Mouse (Mus musculus) stomach, embryonic 16.5 days (tissue): ENCODE data around the gene Plekhg1. TPM values are rescaled to one million over a fixed set of nuclear protein-coding genes. Genes with fewer than 3 reads are reported as not detected.

Experiments used
- ATAC-seq: fragments of 200-750 bp; cut with Nextera tagmentation; 2 replicates; pipeline ENCODE4 v1.8.0; 2017; ENCODE audit warnings: moderate number of reproducible peaks, moderate TSS enrichment; ENCODE audit not compliant: insufficient read depth, low FRiP score
- H3K27ac ChIP-seq: fragments of 300-500 bp; sonication (generic); 2 replicates; pipeline ENCODE4 v1.5.1; 2014; ENCODE audit warnings: low read length
- H3K27me3 ChIP-seq: fragments of 300-500 bp; sonication (generic); 2 replicates; pipeline ENCODE4 v1.6.1; 2014; ENCODE audit warnings: low read length, control low read depth, mixed read lengths; ENCODE audit not compliant: control insufficient read depth, insufficient read depth
- H3K36me3 ChIP-seq: fragments of 300-500 bp; sonication (generic); 2 replicates; pipeline ENCODE4 v1.6.1; 2014; ENCODE audit warnings: low read length; ENCODE audit not compliant: control insufficient read depth, insufficient read depth
- H3K4me1 ChIP-seq: fragments of 300-500 bp; sonication (generic); 2 replicates; pipeline ENCODE4 v1.6.1; 2014; ENCODE audit warnings: low read length, control low read depth, mixed read lengths; ENCODE audit not compliant: control insufficient read depth, insufficient read depth
- H3K4me2 ChIP-seq: fragments of 300-500 bp; sonication (generic); 2 replicates; pipeline ENCODE4 v1.6.1; 2014; ENCODE audit warnings: low read depth, low read length, mixed read lengths
- H3K4me3 ChIP-seq: fragments of 300-500 bp; sonication (generic); replicated peaks from 2 replicates; pipeline ENCODE4 v1.5.1; 2014; ENCODE audit warnings: mild to moderate bottlenecking, low read length
- H3K9ac ChIP-seq: fragments of 300-500 bp; sonication (generic); 2 replicates; pipeline ENCODE4 v1.6.1; 2014; ENCODE audit warnings: low read length
- H3K9me3 ChIP-seq: fragments of 300-500 bp; sonication (generic); replicated peaks from 2 replicates; pipeline ENCODE4 v1.6.1; 2016; ENCODE audit warnings: low read length, control low read depth; ENCODE audit not compliant: control insufficient read depth
- WGBS: fragments of 180-500 bp; shearing (Covaris S2); extraction: QIAGEN DNeasy Blood & Tissue Kit; methylation state at CpG from one replicate; pipeline ENCODE4 v1.1.7; 2014; 5-methylcytosine and 5-hydroxymethylcytosine counted together
- polyA plus RNA-seq: library from polyadenylated mRNA; unstranded; fragments of >200 nt; fragmentation: Nextera tagmentation; extraction: Ambion mirVana; gene quantifications from 2 replicates; pipeline ENCODE4 v1.2.1, GENCODE M21; 2015

Plekhg1 gene
- polyA plus RNA-seq, 1 experiment from 2014 or later: 14.0 TPM

DNA sequence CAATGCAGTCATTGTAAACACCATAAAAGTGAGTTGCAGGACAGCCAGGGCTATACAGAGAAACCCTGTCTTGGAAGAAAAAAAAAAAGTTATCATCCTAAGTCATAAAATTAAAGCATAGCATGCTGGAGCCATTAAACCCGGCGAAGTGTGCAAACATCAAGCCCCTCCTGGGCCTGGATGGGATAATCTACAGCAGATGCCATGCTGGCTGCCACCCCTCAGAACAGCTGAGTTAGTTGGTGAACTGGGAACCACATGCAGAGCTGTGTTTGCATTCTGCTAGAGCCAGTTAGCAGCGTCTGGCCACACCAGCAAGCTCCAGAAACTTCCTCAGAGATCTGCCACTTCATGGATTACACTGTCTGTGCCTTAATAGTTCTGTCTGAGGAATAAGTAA lies 3.1 kb upstream of the Plekhg1 start:
- ATAC-seq: no peak
- H3K36me3 ChIP-seq: no peaks in the 10 kb centered on the region
- no peak overlapping the region for H3K4me2 ChIP-seq
- H3K27me3 ChIP-seq: no peaks in the 10 kb centered on the region
- no peaks in the 10 kb centered on the region for H3K9me3 ChIP-seq
- no peak overlapping the region for H3K9ac ChIP-seq
- H3K4me3 ChIP-seq: no peak overlapping the region
- WGBS: 72% methylated on average over 3 of the region's 3 CpGs
- 0 out of 2 replicates have a peak, but pooled peaks cover 4% of the 10 kb centered on the region for H3K4me1 ChIP-seq
- no peak overlapping the region for H3K27ac ChIP-seq

DNA sequence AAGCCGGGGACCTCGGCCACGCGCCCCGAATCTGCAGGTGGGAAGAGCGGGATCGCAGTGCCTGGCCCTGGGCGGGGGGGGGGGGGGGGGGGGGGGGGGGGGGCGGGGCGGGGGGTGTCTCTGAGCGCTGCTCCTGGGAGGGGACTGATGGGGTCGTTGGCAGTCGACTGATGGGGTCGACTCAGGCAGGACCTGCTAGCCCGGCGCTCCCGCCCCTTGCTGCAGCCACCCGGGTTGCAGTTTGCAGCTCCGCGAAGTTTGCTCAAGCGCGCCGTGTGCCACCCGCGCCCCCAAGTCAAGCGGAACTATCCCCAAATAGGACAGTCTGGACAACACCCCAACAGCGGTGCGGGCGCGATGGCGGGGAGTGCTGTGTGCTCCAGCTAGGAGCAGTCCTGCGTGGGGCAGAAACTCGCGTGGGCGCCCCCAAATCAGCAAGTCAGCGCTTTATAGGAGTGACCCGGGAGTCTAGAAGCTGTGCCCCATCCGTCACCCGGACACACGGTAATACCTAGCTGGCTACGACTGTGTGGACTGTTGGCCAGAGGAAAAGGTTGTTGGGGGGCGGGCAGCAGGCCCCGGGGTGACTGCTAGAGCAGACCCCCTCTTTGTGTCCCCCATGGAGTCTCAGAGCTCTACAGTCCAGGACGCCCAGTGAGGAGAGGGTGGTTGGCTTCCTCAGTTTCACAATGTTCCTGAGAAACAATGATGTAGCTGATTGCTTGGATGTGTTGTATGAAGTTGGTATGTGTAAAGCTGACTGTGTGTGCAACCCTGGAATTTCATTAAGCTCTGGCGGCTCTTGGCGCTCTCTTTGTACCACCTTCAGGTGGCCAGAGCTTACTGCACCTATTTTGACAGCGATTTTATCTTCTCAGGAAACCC lies 582 bp downstream of the Plekhg1 start:
- peak overlapping the region; percentile 86 for H3K9ac ChIP-seq
- H3K27ac ChIP-seq: peak overlapping the region; percentile 93
- no peaks in the 10 kb centered on the region for H3K27me3 ChIP-seq
- no peaks in the 10 kb centered on the region for H3K9me3 ChIP-seq
- under 1% methylated on average over 37 of the region's 47 CpGs for WGBS
- H3K36me3 ChIP-seq: no peaks in the 10 kb centered on the region
- 0 out of 2 replicates have a peak, but pooled peaks cover 4% of the 10 kb centered on the region for H3K4me1 ChIP-seq
- peak; percentile 65 for ATAC-seq
- H3K4me2 ChIP-seq: peak overlapping the region; percentile 87
- peak overlapping the region; percentile 78 for H3K4me3 ChIP-seq

DNA sequence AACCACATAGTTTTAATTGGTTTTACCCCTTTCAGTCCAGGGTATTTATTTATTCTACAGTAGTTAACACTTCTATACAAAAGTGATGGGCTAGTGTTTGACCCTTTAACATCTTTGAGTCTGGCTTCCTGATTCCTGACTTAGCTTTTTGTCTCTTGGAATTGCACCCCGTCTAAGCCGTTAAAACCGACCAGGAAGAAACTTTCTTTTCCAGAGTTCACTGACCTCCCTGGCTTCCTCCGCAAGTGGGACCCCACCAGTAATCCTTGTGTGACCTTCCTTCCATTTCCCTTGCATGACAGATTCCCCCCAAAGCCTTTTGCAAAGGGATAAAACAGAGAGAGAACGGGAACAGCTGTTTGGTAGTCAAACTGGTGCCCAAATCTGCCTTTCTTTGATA lies 1.6 kb downstream of the Plekhg1 start:
- Histone ChIP-seq H3K4me3 (peak overlapping the region; percentile 78), H3K4me2 (peak overlapping the region; percentile 87), H3K36me3 (no peaks in the 10 kb centered on the region), H3K4me1 (peaks cover 11% of the 10 kb centered on the region), H3K9ac (peak overlapping the region; percentile 5; the same call in 1 of the 2 replicates), H3K27ac (no peak overlapping the region), H3K9me3 (no peaks in the 10 kb centered on the region), H3K27me3 (no peaks in the 10 kb centered on the region)
- WGBS: 12% methylated on average over 5 of the region's 5 CpGs
- ATAC-seq: no peak

DNA sequence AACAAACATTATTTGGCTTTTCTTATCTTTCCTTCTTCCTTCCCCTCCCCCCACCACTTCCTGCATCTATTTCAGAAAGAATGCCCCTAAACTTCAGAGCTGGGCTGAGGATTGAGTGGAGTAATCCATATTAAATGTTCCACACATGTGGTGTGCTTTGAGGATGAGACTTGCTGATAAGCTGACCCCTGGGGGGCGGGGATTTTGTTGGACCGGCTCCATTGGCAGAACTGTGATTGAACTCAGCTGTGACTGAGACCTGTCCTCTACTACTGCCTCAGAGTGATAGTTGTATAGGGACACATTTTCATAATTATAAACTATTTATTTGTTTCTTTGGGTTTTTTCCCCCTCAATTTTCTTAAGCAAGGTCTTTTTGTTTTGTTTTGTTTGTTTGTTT lies 2.9 kb downstream of the Plekhg1 start:
- Histone ChIP-seq H3K27me3 (no peaks in the 10 kb centered on the region), H3K4me1 (peaks cover 12% of the 10 kb centered on the region), H3K9me3 (no peaks in the 10 kb centered on the region), H3K9ac (no peak overlapping the region), H3K36me3 (no peaks in the 10 kb centered on the region), H3K4me3 (no peak overlapping the region), H3K27ac (no peak overlapping the region), H3K4me2 (no peak overlapping the region)
- no peak for ATAC-seq
- 39% methylated on average over 2 of the region's 2 CpGs for WGBS

DNA sequence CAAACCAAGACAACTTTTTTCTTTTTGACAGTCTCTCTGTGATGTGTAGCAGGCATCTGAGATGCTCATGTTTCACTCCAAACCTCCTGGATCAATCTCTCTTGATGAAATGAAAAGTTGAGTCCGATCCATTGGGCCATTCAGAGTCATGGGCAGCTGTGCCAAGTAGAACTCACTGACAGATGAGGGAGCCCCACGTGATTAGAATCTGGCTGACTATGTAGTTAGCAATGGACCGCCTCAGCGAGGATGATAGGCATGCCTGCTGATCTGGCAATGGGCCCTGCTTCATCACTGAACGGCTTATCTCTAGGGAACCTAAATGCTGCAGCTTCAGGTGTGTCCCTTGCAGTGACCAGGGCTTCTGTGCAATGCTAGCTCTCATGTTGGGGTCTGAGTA lies 3.7 kb downstream of the Plekhg1 start:
- Histone ChIP-seq H3K4me3 (no peak overlapping the region), H3K4me1 (peaks cover 12% of the 10 kb centered on the region), H3K9ac (no peak overlapping the region), H3K9me3 (no peaks in the 10 kb centered on the region), H3K4me2 (no peak overlapping the region), H3K36me3 (no peaks in the 10 kb centered on the region), H3K27me3 (no peaks in the 10 kb centered on the region), H3K27ac (no peak overlapping the region)
- ATAC-seq: no peak
- WGBS: 82% methylated on average over 5 of the region's 5 CpGs

DNA sequence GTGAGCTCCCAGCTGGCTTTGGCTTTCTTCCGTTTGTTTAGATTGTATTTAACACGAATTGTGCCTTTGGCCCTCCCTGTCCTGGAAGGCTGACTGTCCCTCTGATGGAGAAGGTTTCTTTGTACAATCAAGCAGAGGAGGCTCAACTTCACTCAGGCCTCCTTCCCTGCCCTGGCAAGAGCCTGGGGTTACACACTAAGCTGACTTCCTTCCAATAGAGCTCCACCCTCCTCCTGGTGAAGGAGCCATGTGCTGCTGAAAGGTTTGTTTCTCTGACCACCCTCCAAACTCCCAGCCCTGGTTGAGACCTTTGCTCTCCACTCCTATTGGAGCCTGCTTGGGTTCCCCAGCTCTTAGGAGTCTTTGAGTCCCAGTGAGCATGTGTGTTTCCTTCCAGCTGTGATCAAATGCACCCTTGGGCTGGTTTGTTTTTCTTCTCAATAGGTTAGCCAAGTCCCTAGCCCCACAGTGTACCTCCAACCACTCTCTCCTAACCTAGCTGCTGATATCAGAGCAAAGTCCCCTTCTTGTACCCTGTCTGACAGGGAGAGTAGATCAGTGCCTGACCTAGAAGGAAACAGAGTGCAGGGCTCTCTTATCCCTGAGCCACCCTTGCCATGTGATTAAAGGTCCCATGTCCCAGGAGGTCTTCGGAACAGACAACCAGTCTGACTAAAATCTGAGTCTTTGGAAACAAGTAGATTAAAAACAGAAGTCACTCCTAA lies 6.8 kb downstream of the Plekhg1 start:
- WGBS: 43% methylated on average over 3 of the region's 3 CpGs
- peak; percentile 52; the same call in 1 of the 2 replicates for ATAC-seq

DNA sequence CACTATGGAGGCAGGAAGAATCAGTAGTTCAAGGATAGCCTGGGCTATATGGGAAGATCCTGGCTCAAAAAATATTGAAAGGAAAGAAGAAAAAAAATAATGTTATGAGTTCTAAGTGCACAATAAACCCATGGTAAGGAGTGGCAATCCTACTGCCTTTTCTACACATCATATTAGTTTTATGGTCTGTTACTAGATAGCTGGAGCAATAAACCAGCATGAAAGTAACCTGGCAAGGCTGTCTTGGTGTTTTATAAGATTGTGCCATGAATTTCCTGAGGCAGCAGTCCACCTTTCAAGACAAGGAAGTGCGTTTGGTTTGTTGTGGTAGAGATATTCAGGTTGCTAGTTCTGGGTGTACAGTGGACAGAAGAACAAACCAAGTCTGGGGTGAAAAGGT lies 9.4 kb downstream of the Plekhg1 start:
- 75% methylated on average over 1 of the region's 1 CpGs for WGBS
- Histone ChIP-seq H3K4me1 (peaks cover 8% of the 10 kb centered on the region), H3K27me3 (no peaks in the 10 kb centered on the region), H3K27ac (no peak overlapping the region), H3K36me3 (no peaks in the 10 kb centered on the region), H3K4me3 (no peak overlapping the region), H3K4me2 (no peak overlapping the region), H3K9ac (no peak overlapping the region), H3K9me3 (no peaks in the 10 kb centered on the region)
- ATAC-seq: no peak

More for the DNA sequence above, 6.8 kb downstream of the Plekhg1 start:
- H3K27ac ChIP-seq: peak overlapping the region; percentile 10; the same call in 1 of the 2 replicates
- no peaks in the 10 kb centered on the region for H3K36me3 ChIP-seq
- H3K4me2 ChIP-seq: no peak overlapping the region
- H3K4me3 ChIP-seq: no peak overlapping the region
- peaks cover 8% of the 10 kb centered on the region for H3K4me1 ChIP-seq
- H3K9ac ChIP-seq: no peak overlapping the region
- no peaks in the 10 kb centered on the region for H3K9me3 ChIP-seq
- H3K27me3 ChIP-seq: no peaks in the 10 kb centered on the region

DNA sequence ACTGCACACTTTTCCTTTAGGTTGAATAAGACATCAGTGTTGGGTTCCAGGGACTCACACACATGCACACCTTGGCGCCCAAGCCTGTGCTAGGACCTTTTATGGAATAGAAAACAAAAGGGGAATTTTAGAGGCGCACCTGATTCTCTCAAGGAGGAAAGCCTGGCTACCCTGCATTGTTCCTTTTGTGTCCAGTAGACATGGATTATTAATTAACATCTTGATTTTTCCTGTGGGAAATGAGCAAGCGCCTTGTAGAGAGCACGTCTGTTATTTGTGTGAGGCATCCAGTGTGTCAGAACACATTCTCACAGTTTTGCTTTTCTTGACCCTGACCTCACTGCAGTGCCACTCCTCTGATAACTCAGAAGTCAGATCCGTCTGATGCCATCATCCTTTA lies 21.8 kb downstream of the Plekhg1 start:
- H3K36me3 ChIP-seq: no peaks in the 10 kb centered on the region
- no peaks in the 10 kb centered on the region for H3K9me3 ChIP-seq
- no peaks in the 10 kb centered on the region for H3K4me1 ChIP-seq
- H3K4me3 ChIP-seq: no peak overlapping the region
- no peak overlapping the region for H3K9ac ChIP-seq
- no peak overlapping the region for H3K4me2 ChIP-seq
- H3K27ac ChIP-seq: no peak overlapping the region
- no peaks in the 10 kb centered on the region for H3K27me3 ChIP-seq
- no peak for ATAC-seq
- 65% methylated on average over 5 of the region's 5 CpGs for WGBS

DNA sequence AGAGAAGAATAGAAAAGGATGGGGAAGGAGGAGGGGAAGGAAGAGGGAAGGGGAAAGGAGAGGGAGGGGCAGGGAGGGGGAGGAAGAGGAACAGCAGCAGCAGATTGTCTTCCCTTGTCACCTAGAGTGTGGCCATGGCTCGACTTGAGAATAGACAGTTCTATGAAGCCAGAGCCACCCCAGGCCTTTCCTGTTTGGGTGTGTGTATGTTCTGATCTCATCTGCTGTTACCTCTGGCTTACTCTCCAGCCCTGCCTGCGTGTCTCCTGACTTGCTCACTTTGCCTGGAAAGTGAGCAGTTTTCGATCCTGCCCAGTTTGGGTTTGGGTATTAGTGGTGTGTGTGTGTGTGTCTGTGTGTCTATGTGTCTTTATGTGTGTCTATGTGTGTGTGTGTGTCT lies 23.0 kb downstream of the Plekhg1 start:
- no peaks in the 10 kb centered on the region for H3K4me1 ChIP-seq
- no peaks in the 10 kb centered on the region for H3K9me3 ChIP-seq
- H3K36me3 ChIP-seq: no peaks in the 10 kb centered on the region
- H3K9ac ChIP-seq: no peak overlapping the region
- H3K4me3 ChIP-seq: no peak overlapping the region
- no peak overlapping the region for H3K27ac ChIP-seq
- H3K4me2 ChIP-seq: no peak overlapping the region
- 66% methylated on average over 3 of the region's 3 CpGs for WGBS
- ATAC-seq: no peak
- no peaks in the 10 kb centered on the region for H3K27me3 ChIP-seq
